Mouse (Mus musculus) liver, embryonic 14.5 days (tissue): ENCODE results near the gene Eml1.

Source experiments
- CTCF ChIP-seq: IDR thresholded peaks from 2 replicates; pipeline ENCODE4 v1.5.1; 2016; ENCODE audit warnings: antibody characterized with exemption, low read depth, control low read depth
- EP300 ChIP-seq: IDR thresholded peaks from 2 replicates; pipeline ENCODE4 v1.6.1; 2016; ENCODE audit warnings: antibody characterized with exemption, low read depth

GRCm38 (mm10) chr12:108558194-108558593 lies 187.4 kb downstream of the Eml1 start:
- TF ChIP-seq EP300 (no peak), CTCF (no peak)
